Mouse (Mus musculus) T-helper 2 cell (primary cell): ENCODE measurements at regions not wholly inside any gene's neighbourhood (a gene's known extent, or its start where the extent isn't known, plus 50 kb on each side); places are given as distances from the start of the nearest gene placed in this dataset.

Experiments
- in situ Hi-C: fragments of 300-600 bp; cut with MboI, MseI; formaldehyde crosslinking; loops from one replicate; pipeline ENCODE4 v1.15.1; 2025; ENCODE audit warnings: high pct_unique_total_duplicates

DNA sequence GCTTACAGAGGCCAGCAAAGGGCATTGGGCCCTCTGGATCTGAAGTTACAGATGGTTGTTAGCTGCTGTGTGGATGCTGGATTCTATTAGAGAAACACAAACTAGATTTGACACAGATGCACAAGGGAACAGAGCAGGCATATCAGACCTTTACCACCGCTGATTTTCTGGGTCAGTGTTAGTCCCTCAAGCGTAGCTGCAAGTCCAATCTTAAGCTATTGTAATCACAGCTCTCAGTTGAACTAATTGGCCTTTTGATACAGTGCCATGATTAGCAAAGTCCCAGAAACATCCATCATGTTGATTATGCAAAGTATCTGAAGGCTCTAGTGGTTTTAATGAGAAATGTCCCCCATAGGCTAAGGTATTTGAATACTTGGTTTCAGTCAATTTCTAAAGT lies 54.2 kb upstream of the Plppr5 start:
- in situ Hi-C loops, result loop anchor here (25.0 kb wide), 1 partner anchor 1417 kb away; no protein-coding TSS in a partner anchor

DNA sequence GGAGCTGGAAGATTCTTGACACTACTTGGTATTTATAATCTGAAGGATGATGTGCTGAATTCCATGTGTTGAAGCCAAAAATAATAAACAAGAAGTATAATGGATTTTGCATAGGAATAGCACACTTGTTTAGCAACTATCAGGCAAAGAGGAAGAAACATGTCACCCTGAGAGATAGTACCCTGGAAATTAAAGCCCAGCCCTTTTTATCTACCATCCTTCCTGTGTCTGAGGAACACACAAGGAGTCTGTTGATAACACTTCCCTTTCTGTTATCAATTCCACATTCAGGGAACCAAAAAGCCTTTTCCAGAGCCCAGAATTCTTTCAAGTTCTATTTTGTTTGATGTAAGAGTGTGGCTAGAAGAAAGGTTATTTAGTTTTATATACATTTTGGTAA lies 66.5 kb upstream of the Plppr5 start:
- in situ Hi-C loops, result loop anchor here (25.0 kb wide), 1 partner anchor 1429 kb away; no protein-coding TSS in a partner anchor

DNA sequence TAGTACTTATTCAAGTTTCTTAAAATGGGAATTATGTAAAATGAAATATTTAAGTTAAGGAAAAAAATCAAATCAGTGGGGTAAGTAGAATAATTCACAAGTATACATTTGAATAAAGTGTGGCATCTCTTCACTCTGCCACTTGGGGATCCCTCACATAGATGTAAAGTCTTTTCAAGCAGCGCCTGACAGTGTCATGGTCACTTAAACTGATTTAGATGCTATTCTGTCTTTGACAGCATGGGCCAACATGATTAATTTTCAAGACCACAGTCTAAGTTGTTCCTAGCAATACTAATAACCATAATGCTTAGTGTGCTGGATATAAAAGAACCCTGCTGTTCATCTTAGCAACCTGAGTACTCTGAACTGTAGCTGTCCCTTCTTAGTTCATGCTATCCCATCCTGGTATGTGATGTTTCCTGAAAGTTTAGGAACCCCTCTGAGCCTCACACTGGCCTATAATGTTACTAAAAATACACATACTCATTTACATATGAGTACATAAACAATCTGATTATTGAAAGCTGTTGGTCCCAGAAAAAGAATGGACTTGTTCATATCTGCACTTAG lies 68.4 kb upstream of the Plppr5 start:
- in situ Hi-C loops, result loop anchor here (25.0 kb wide), 1 partner anchor 1431 kb away; no protein-coding TSS in a partner anchor

DNA sequence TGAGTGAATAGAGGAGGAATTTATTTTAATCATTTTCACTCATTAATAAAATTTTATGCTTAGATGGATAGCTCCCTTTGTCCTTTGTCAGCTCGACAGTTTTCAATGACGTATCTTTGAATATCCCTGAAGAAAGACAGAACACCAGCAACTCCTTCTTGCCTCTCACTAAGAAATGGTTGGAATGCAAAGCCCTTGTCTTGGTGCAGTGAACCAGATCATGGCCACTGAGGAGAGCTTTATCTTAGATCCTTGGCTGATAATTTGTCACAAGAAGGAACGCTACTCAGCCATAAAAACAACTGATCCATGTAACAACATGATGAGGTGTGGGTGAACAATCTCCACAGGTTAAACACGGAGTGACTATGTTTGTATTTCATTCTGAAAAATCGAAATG lies 73.5 kb upstream of the Plppr5 start:
- in situ Hi-C loops, result loop anchor here (25.0 kb wide), 1 partner anchor 1436 kb away; no protein-coding TSS in a partner anchor

DNA sequence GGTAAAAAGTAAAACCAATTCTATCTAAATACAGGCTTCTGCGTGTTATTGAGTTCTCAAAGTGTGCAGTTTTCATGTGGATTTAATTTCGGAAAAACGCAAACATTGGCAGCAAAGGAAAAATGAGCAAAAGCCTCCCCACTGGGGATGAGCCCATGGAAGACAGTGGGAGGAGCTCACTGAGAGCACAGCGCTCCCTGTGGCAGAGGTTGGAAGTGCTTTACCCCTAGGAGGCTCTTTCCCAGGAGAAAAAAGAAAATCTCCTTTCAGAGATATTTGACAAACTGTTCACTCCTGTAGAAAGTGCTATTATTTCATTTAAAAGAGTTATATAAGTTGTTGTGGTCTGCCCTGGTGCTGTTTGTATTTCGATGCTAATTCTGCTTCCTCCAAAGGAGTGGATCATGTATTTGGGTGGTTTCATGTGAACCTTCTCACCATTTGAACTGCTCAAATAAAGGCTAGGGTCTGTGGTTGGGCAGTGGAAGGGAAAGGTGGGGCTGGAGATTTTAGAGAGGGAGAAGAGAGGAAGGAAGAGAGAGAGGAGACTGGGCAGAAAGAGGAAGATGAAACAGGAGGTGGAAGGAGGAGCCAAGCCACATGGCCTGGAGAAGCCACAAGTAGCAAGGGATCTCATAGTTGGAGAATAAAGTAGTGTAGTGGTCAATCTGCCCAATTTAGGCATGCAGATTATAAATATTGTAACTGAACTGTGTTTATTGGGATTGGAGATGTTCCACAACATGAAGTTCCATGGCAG lies 76.3 kb upstream of the Plppr5 start:
- in situ Hi-C loops, result no loop called here

GRCm38 (mm10) chr3:117494118-117494517 lies 80.5 kb upstream of the Plppr5 start:
- in situ Hi-C loops, result no loop called here

GRCm38 (mm10) chr3:117487281-117488027 lies 87.2 kb upstream of the Plppr5 start:
- in situ Hi-C loops, result no loop called here

- in situ Hi-C loops, result no loop called here
Observed at GRCm38 (mm10) chr3:117486351-117486750, 88.3 kb upstream of the Plppr5 start.

GRCm38 (mm10) chr3:117480131-117480530 lies 94.5 kb upstream of the Plppr5 start:
- in situ Hi-C loops, result no loop called here

GRCm38 (mm10) chr3:117459507-117459906 lies 98.8 kb upstream of the Plppr4 start:
- in situ Hi-C loops, result no loop called here

GRCm38 (mm10) chr3:117450559-117450958 lies 89.9 kb upstream of the Plppr4 start:
- in situ Hi-C loops, result no loop called here

- in situ Hi-C loops, result no loop called here
Observed at GRCm38 (mm10) chr3:117441887-117442286, 81.2 kb upstream of the Plppr4 start.

GRCm38 (mm10) chr3:117440294-117440693 lies 79.6 kb upstream of the Plppr4 start:
- in situ Hi-C loops, result no loop called here

DNA sequence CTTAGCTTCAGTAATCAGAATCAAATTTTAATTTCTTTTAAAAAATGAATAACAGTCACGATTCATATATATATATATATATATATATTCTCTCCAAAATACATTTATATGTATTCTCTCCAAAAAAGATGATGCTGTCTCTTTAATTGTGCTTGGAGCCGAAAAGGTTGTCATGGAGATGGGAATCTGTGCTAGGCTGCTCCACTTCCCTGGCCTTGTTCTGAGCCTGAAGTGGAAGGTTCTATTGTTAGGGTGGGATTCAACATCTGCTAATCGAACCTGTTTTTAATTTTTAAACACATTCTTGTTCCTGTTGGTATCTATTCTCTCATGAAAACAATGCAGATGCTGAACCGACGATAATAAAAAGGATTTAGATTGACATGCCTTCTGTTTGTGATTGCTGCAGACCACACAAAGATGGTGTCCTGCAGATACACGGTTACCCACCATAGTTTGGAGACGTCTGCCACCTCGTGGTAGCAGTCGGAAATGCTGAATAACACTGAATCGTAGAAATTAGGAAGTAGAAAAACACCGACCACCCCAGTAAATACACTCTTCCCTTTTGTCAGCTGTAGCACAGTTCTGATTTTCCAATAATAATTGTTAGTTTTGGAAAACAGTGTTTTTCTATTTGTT lies 77.9 kb upstream of the Plppr4 start:
- in situ Hi-C loops, result loop anchor here (10.0 kb wide), 1 partner anchor 534 kb away; no protein-coding TSS in a partner anchor

- in situ Hi-C loops, result no loop called here
Observed at GRCm38 (mm10) chr3:117424526-117424925, 63.9 kb upstream of the Plppr4 start.

DNA sequence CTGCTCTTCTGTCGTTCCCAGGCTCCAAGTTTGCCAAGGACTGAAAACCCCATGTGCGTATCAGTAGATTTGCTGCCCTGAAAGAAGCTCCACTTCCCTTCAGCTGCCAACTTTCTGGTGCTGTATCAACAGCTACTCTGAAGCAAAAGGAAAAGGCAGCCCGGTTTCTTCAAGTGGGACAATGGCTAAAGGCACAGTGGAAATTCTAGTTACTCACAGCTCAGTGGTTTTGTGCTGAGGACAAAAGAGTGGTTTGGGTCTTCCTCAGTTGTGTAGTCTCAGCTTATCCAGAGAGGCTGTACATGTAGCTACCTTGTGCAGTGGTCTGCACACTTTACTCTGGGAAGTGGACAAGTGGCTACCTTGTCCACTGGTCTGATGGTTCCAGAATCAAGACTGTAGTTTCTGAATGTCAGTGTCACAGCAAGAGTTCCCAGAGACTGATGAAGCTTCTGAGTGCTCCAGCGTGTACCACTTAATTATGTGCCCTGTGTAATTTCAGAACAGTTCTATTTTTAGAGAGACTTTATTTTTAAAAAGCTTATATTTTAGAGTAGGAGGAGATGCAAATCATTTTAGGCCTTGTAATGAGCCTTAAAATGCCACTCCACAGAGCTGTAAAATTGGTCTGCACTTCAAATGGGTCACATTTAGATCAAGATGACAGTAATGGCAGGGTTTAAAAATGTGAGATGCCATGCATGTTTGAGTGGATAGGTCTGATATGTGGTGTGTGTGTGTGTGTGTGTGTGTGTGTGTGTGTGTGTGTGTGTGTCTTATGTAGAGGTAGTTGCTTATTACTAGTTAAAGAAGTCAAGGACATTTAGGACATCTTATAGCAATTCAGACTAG lies 52.4 kb upstream of the Plppr4 start:
- in situ Hi-C loops, result no loop called here
